Mouse (Mus musculus) lung, adult 2 months (tissue): ENCODE measurements at regions not wholly inside any gene's neighbourhood (a gene's known extent, or its start where the extent isn't known, plus 50 kb on each side); places are given as distances from the start of the nearest gene placed in this dataset.
A peak's percentile ranks its signal among the peaks of the same experiment; 100 is the strongest.
"Not testable (repeated sequence)": the region's sequence is repeated elsewhere in the genome, so short reads cannot be mapped to it uniquely, and the experiment has no call there.

Experiments
- DNase-seq: peaks from one replicate; pipeline ENCODE4 v3.0.0; 2022
- H3K4me1 ChIP-seq: fragments of 200-500 bp; 2 replicates; pipeline ENCODE4 v1.6.1; 2011; ENCODE audit warnings: low read length; ENCODE audit not compliant: control insufficient read depth, insufficient read depth
- H3K4me3 ChIP-seq: fragments of 200-500 bp; replicated peaks from 2 replicates; pipeline ENCODE3; 2011; ENCODE audit warnings: low read depth, mild to moderate bottlenecking, control low read depth, low read length; ENCODE audit errors: extremely low read depth
- CTCF ChIP-seq: fragments of 200-500 bp; IDR thresholded peaks from 2 replicates; pipeline ENCODE4 v1.5.1; 2011; ENCODE audit warnings: mild to moderate bottlenecking, low read length, control low read depth; ENCODE audit not compliant: insufficient read depth
- POLR2A ChIP-seq: fragments of 200-500 bp; IDR thresholded peaks from 2 replicates; pipeline ENCODE4 v1.6.1; 2011; ENCODE audit warnings: low read depth, mild to moderate bottlenecking, control low read depth, low read length, borderline replicate concordance; ENCODE audit errors: extremely low read depth
- WGBS: fragments of 180-500 bp; shearing (Covaris S2); methylation state at CpG from one replicate; pipeline ENCODE4 v1.1.7; 2018; 5-methylcytosine and 5-hydroxymethylcytosine counted together

DNA sequence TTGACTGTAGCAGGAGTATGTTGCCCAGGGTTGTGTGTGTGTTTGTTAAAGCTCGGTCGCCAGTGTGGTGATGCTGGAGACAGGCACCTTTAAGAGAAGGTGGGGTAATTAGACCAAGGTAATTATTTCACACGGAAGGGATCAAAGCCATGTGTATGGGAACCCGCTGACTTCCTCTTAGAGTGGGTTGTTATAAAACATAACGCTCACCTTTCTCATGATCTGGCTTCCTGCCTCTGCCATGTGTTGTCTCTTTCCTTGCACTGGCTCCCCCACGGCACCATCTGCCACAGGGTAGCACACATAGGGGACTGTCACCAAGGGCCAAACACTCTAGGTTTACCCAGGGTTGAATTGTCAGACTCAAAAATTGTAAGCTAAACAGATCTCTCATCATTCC is 78.5 kb downstream of the Gm5426 start:
- no peak for TF ChIP-seq CTCF
- TF ChIP-seq POLR2A = no peak
- no peak for DNase-seq
- H3K4me3 ChIP-seq = no peak overlapping the region
- no peaks in the 10 kb centered on the region for H3K4me1 ChIP-seq
- 83% methylated on average over 6 of the region's 6 CpGs for WGBS

DNA sequence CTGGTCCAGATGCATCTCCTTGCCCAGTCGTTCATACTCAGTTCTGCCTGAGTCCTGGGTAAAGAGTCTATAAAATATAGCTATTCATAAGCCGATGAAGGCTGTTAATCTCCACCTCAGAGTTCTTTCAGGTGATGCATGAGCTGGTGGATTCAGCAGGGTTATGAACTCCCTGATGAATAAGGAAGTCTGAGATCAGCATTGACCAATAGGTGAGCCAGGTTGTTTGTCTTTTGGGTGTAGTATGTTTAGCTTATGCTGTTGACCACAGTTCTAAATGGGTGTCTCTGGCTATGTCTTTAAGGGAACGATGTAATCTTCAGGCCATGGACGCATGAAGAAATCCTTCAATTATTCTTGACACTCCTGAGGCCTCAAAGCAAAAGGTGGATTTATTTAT is 84.3 kb downstream of the Gm5426 start:
- 88% methylated on average over 4 of the region's 4 CpGs for WGBS
- Histone ChIP-seq H3K4me3 (no peak overlapping the region), H3K4me1 (no peaks in the 10 kb centered on the region)
- TF ChIP-seq CTCF = no peak
- TF ChIP-seq POLR2A = no peak
- no peak for DNase-seq

- H3K4me1 ChIP-seq = no peaks in the 10 kb centered on the region
- peak; percentile 49 for DNase-seq
- WGBS = 67% methylated on average over 8 of the region's 8 CpGs
- no peak overlapping the region for H3K4me3 ChIP-seq
- TF ChIP-seq CTCF (peak; percentile 75), POLR2A (no peak)
These were observed 94.0 kb downstream of the Gm5426 start for GRCm38 (mm10) chr10:96230391-96230790.

DNA sequence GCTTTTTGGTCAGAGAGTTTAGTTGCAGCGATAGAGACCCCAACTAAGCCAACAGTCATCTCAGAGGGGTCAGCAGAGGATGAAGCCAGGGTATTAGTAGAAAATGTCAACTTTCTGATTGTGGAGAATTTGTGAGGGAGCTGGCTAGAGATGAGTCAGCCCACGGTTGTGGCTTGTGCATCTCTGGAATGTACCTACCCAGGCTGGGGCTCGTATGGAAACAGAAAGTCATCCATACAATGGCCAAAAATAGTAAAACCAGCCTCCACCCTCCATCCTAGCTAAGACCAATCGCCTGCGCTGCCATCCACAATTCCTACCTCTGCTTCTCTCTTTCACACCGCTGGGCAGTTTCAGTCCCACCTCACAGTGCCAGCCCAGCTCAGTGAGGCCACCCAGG is 94.9 kb downstream of the Gm5426 start:
- TF ChIP-seq CTCF (no peak), POLR2A (no peak)
- no peaks in the 10 kb centered on the region for H3K4me1 ChIP-seq
- no peak overlapping the region for H3K4me3 ChIP-seq
- 85% methylated on average over 6 of the region's 6 CpGs for WGBS
- no peak for DNase-seq

GRCm38 (mm10) chr10:96232889-96233288 is 96.5 kb downstream of the Gm5426 start:
- no peak for DNase-seq
- no peaks in the 10 kb centered on the region for H3K4me1 ChIP-seq
- no peak for TF ChIP-seq CTCF
- no peak for TF ChIP-seq POLR2A
- WGBS = 69% methylated on average over 1 of the region's 1 CpGs
- no peak overlapping the region for H3K4me3 ChIP-seq

- H3K4me1 ChIP-seq = no peaks in the 10 kb centered on the region
- no peak for DNase-seq
- WGBS = 60% methylated on average over 10 of the region's 10 CpGs
- H3K4me3 ChIP-seq = no peak overlapping the region
- no peak for TF ChIP-seq CTCF
- no peak for TF ChIP-seq POLR2A
These were observed 98.4 kb downstream of the Gm5426 start for GRCm38 (mm10) chr10:96234564-96235412.

DNA sequence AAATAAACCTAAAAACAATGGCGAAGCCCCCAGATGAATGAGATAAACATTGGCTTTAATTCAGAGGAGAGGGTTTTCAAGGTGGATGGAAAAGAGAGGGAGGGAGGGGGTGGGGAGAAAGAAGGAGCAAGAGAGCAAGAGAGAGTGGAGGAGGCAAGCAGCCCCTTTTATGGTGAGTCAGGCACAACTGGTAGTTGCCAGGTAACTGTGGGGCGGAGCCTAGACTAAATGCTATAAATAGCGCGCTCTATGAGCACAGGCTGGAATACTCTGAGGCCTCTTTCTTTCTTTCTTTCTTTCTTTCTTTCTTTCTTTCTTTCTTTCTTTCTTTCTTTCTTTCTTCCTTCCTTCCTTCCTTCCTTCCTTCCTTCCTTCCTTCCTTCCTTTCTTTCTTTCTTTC is 99.6 kb downstream of the Gm5426 start:
- H3K4me1 ChIP-seq, DNase-seq, H3K4me3 ChIP-seq: not testable (repeated sequence)
- WGBS = 95% methylated on average over 4 of the region's 4 CpGs

DNA sequence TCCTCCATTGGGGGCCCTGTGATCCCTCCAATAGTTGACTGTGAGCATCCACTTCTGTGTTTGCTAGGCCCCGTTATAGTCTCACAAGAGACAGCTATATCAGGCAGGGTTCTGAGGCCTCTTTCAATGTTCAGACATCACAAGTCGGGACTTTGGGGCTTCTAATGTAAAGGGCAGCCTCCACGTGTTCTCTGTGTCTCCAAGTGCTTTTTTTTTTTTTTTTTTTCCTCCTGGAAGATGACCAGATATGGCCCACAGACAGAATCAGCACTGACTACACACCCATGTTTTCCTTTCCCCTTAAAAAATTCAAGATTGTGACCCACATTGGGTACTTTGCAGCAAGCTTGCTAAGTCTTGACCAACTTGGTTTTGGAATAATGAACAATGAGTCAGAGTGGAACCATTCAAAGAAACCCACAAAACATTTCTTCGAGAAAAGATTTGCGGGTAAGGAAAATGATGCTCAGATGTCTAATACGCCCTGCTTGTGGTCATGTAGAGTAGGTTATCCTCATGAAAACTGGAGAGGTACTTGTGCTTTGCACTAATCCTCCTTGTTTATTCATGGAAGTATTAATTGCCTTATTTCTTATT is 100.5 kb downstream of the Gm5426 start:
- Histone ChIP-seq H3K4me1 (no peaks in the 10 kb centered on the region), H3K4me3 (no peak overlapping the region)
- no peak for DNase-seq
- TF ChIP-seq CTCF (no peak), POLR2A (no peak)
- 90% methylated on average over 6 of the region's 6 CpGs for WGBS

- 94% methylated on average over 5 of the region's 5 CpGs for WGBS
These were observed 101.2 kb downstream of the Gm5426 start for GRCm38 (mm10) chr10:96237572-96238130.

DNA sequence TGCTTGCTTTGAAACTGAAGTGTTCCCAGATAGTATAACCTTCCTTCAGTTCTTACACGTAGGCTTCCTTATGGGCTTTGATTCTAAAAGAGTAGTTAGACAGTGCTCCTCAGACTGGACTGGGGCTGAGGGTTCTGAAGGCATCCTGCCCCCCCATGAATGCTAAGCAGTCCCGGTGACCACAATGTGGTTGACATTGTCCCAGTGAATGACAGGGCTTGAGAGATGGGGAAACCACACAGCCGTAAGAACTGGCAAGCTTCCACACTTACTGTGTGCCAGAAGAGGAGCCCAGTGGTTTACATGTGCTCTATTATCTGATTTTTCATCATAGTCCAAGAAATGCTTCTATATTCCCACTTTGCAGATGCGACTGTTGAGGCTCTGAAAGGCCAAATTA is 101.8 kb downstream of the Gm5426 start:
- WGBS = 48% methylated on average over 4 of the region's 4 CpGs
- TF ChIP-seq POLR2A = no peak
- no peak for TF ChIP-seq CTCF
- Histone ChIP-seq H3K4me1 (no peaks in the 10 kb centered on the region), H3K4me3 (no peak overlapping the region)
- DNase-seq = no peak

More at GRCm38 (mm10) chr10:96237572-96238130, 101.2 kb downstream of the Gm5426 start:
- no peak for DNase-seq
- no peaks in the 10 kb centered on the region for H3K4me1 ChIP-seq
- TF ChIP-seq POLR2A (no peak), CTCF (no peak)
- H3K4me3 ChIP-seq = no peak overlapping the region
